17 mouse cellular contexts compared by ENCODE assay signal in the genomic region with DNA sequence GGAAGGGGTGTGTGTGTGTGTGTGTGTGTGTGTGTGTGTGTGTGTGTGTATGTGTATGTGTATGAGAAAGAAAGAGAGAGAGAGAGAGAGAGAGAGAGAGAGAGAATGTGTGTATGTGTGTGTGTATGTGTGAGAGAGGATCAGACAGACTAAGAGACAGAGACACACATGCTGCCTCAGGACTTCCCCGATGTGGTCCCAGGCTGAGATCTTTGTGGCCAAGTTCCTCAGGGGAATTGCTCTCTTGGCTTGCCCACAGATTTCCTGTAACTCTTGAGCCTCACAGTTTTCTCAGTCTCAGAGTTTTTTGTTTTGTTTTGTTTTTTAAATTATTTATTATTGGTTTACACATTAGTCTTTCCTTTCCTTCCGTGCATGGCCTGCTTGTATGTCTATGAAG.
"Had no signal": no experiment of that assay in that cellular context is flagged by ENCODE, and none has a peak within 500 bp of the region (broad histone marks: within the 10 kb centered on the region; RNA-seq: fewer than 3 reads in every experiment).

No protein-coding gene starts in this region.

- H3K27me3 ChIP-seq: limb, embryonic 13.5 days; liver, embryonic 13.5 days; midbrain, embryonic 12.5 days; midbrain, embryonic 15.5 days; neural tube, embryonic 13.5 days had no signal

- H3K4me2 ChIP-seq: limb, embryonic 13.5 days; liver, embryonic 13.5 days; midbrain, embryonic 12.5 days; midbrain, embryonic 15.5 days; neural tube, embryonic 13.5 days had no signal

- H3K9ac ChIP-seq: limb, embryonic 13.5 days; liver, embryonic 13.5 days; midbrain, embryonic 12.5 days; midbrain, embryonic 15.5 days; neural tube, embryonic 13.5 days had no signal

- H3K36me3 ChIP-seq: limb, embryonic 13.5 days; liver, embryonic 13.5 days; midbrain, embryonic 12.5 days; midbrain, embryonic 15.5 days; neural tube, embryonic 13.5 days had no signal

- H3K4me1 ChIP-seq: limb, embryonic 13.5 days; midbrain, embryonic 12.5 days; midbrain, embryonic 15.5 days; neural tube, embryonic 13.5 days had no signal

- DNase-seq: kidney, adult 18-20 months; kidney, adult 9 months; kidney, postnatal 14 days; kidney, postnatal 4 days; left cerebral cortex, postnatal 4 days; liver; liver, embryonic 13.5 days; lung, adult 2 months; retina, postnatal 1 day; right cerebral cortex, postnatal 25 days; spleen, adult 18-20 months; thymus, postnatal 36 days had no signal

- H3K4me3 ChIP-seq: limb, embryonic 13.5 days; liver, embryonic 13.5 days; midbrain, embryonic 12.5 days; midbrain, embryonic 15.5 days; neural tube, embryonic 13.5 days had no signal

- H3K27ac ChIP-seq: limb, embryonic 13.5 days; liver, embryonic 13.5 days; midbrain, embryonic 12.5 days; midbrain, embryonic 15.5 days; neural tube, embryonic 13.5 days; stomach, postnatal 0 days had no signal

- H3K9me3 ChIP-seq: liver, embryonic 13.5 days had no signal

- ATAC-seq: midbrain, embryonic 15.5 days had no signal
